Mouse (Mus musculus) stomach, postnatal 0 days (tissue): ENCODE data around the gene Msi1. TPM values are rescaled to one million over a fixed set of nuclear protein-coding genes. Genes with fewer than 3 reads are reported as not detected.

Experiments used
- ATAC-seq: fragments of 200-750 bp; cut with Nextera tagmentation; 2 replicates; pipeline ENCODE4 v1.8.0; 2017; ENCODE audit not compliant: low FRiP score, low TSS enrichment
- DNase-seq: peaks from one replicate; pipeline ENCODE4 v3.0.0-alpha.2; 2016; ENCODE audit warnings: low spot score
- H3K27ac ChIP-seq: fragments of 300-500 bp; sonication (generic); replicated peaks from 2 replicates; pipeline ENCODE4 v1.5.1; 2014; ENCODE audit warnings: mild to moderate bottlenecking, control low read depth
- H3K27me3 ChIP-seq: fragments of 300-500 bp; sonication (generic); 2 replicates; pipeline ENCODE4 v1.6.1; 2014; ENCODE audit warnings: low read length; ENCODE audit not compliant: control insufficient read depth, insufficient read depth
- H3K36me3 ChIP-seq: fragments of 300-500 bp; sonication (generic); 2 replicates; pipeline ENCODE4 v1.6.1; 2014; ENCODE audit warnings: low read length, mixed read lengths; ENCODE audit not compliant: control insufficient read depth, insufficient read depth
- H3K4me1 ChIP-seq: fragments of 300-500 bp; sonication (generic); replicated peaks from 2 replicates; pipeline ENCODE4 v1.6.1; 2014; ENCODE audit warnings: antibody characterized with exemption; ENCODE audit not compliant: control insufficient read depth, insufficient read depth
- H3K4me2 ChIP-seq: fragments of 300-500 bp; sonication (generic); replicated peaks from 2 replicates; pipeline ENCODE4 v1.6.1; 2014; ENCODE audit warnings: low read depth, mild to moderate bottlenecking, control low read depth, moderate library complexity
- H3K4me3 ChIP-seq: fragments of 300-500 bp; sonication (generic); 2 replicates; pipeline ENCODE4 v1.5.1; 2014; ENCODE audit warnings: low read depth, low read length, control low read depth
- H3K9ac ChIP-seq: fragments of 300-500 bp; sonication (generic); 2 replicates; pipeline ENCODE4 v1.6.1; 2014; ENCODE audit warnings: mild to moderate bottlenecking, low read length, control low read depth, mixed read lengths
- H3K9me3 ChIP-seq: fragments of 300-500 bp; sonication (generic); 2 replicates; pipeline ENCODE4 v1.6.1; 2016; ENCODE audit warnings: low read length; ENCODE audit not compliant: control insufficient read depth
- CTCF ChIP-seq: IDR thresholded peaks from 2 replicates; pipeline ENCODE4 v1.5.1; 2016; ENCODE audit warnings: antibody characterized with exemption, low read depth, mild to moderate bottlenecking, moderate library complexity
- EP300 ChIP-seq: optimal IDR thresholded peaks from 2 replicates; pipeline ENCODE3; 2016; ENCODE audit warnings: antibody characterized with exemption
- WGBS: fragments of 180-500 bp; shearing (Covaris S2); extraction: QIAGEN DNeasy Blood & Tissue Kit; methylation state at CpG from one replicate; pipeline ENCODE4 v1.1.7; 2014; 5-methylcytosine and 5-hydroxymethylcytosine counted together
- polyA plus RNA-seq: library from polyadenylated mRNA; unstranded; fragments of >200 nt; fragmentation: Nextera tagmentation; extraction: Ambion mirVana; gene quantifications from 2 replicates; pipeline ENCODE4 v1.2.1, GENCODE M21; 2015

Gene Msi1
- polyA plus RNA-seq, 1 experiment from 2014 or later = 3.2 TPM

- WGBS = 40% methylated on average over 7 of the region's 7 CpGs
- TF ChIP-seq EP300 (no peak), CTCF (no peak)
- ATAC-seq = no peak
- Histone ChIP-seq H3K4me3 (no peak overlapping the region), H3K9me3 (no peaks in the 10 kb centered on the region), H3K27me3 (no peaks in the 10 kb centered on the region), H3K9ac (no peak overlapping the region), H3K4me2 (no peak overlapping the region), H3K36me3 (no peaks in the 10 kb centered on the region), H3K4me1 (peaks cover 5% of the 10 kb centered on the region; the same call in 1 of the 2 replicates), H3K27ac (no peak overlapping the region)
- no peak for DNase-seq
Observed at GRCm38 (mm10) chr5:115431898-115432259, 2.5 kb downstream of the Msi1 start.

DNA sequence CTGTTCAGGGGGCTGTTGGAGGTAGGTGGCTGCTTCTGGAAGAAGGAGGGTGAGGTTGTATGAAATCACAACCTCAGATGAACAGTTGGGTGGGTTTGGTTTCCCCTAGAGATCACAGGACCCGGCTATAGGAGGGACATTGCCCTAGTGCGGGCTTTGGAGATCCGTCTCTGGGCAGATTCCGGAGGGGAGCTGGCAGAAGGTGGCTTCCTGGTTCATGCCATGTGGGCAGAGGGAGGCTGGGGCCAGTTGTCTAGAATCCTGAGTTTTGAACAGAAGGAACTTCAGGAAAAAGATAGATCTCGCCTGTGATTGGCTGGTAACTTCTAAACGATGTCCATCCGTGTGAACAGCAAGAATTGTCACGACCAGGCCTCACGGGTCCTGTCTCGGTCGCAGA, 3.0 kb downstream of the Msi1 start:
- TF ChIP-seq EP300 = no peak
- no peak for TF ChIP-seq CTCF
- H3K4me1 ChIP-seq = peaks cover 6% of the 10 kb centered on the region; the same call in 1 of the 2 replicates
- H3K9me3 ChIP-seq = no peaks in the 10 kb centered on the region
- 68% methylated on average over 11 of the region's 11 CpGs for WGBS
- no peaks in the 10 kb centered on the region for H3K36me3 ChIP-seq
- no peak overlapping the region for H3K9ac ChIP-seq
- no peak overlapping the region for H3K4me3 ChIP-seq
- no peak overlapping the region for H3K27ac ChIP-seq
- H3K4me2 ChIP-seq = no peak overlapping the region
- DNase-seq (no peak), ATAC-seq (no peak)
- no peaks in the 10 kb centered on the region for H3K27me3 ChIP-seq

DNA sequence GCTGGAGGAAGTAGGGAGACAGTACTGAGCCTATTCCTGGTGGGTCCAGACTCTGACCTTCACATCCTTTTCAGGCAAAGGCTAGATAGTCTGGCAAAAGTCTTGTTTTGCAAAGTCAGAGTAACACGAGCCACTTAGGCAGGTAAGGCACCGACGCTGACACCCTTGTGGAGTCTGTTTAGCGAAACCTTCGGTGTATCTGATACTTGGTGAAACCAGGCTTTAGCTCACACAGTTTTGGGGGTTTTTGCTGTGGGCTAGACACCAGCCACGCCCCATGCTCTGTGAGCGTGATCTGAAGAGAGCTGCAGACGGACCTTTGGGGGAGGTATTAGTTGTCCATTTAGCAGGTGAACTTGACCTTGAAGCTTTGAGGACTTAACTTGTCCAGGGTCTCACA, 3.8 kb downstream of the Msi1 start:
- no peak overlapping the region for H3K9ac ChIP-seq
- TF ChIP-seq CTCF = no peak
- TF ChIP-seq EP300 = no peak
- H3K4me3 ChIP-seq = no peak overlapping the region
- H3K4me1 ChIP-seq = peaks cover 6% of the 10 kb centered on the region; the same call in 1 of the 2 replicates
- DNase-seq = no peak
- H3K9me3 ChIP-seq = no peaks in the 10 kb centered on the region
- whole genome bisulfite sequencing = 78% methylated on average over 8 of the region's 8 CpGs
- H3K4me2 ChIP-seq = no peak overlapping the region
- no peak for ATAC-seq
- no peaks in the 10 kb centered on the region for H3K36me3 ChIP-seq
- H3K27me3 ChIP-seq = no peaks in the 10 kb centered on the region
- no peak overlapping the region for H3K27ac ChIP-seq

- Histone ChIP-seq H3K36me3 (no peaks in the 10 kb centered on the region), H3K9ac (no peak overlapping the region), H3K9me3 (no peaks in the 10 kb centered on the region), H3K27me3 (no peaks in the 10 kb centered on the region), H3K27ac (no peak overlapping the region), H3K4me3 (no peak overlapping the region), H3K4me1 (peaks cover 6% of the 10 kb centered on the region; the same call in 1 of the 2 replicates), H3K4me2 (no peak overlapping the region)
- DNase-seq = no peak
- no peak for ATAC-seq
- 64% methylated on average over 11 of the region's 11 CpGs for WGBS
- TF ChIP-seq EP300 (no peak), CTCF (no peak)
Observed at GRCm38 (mm10) chr5:115434280-115434852, 5.0 kb downstream of the Msi1 start.

DNA sequence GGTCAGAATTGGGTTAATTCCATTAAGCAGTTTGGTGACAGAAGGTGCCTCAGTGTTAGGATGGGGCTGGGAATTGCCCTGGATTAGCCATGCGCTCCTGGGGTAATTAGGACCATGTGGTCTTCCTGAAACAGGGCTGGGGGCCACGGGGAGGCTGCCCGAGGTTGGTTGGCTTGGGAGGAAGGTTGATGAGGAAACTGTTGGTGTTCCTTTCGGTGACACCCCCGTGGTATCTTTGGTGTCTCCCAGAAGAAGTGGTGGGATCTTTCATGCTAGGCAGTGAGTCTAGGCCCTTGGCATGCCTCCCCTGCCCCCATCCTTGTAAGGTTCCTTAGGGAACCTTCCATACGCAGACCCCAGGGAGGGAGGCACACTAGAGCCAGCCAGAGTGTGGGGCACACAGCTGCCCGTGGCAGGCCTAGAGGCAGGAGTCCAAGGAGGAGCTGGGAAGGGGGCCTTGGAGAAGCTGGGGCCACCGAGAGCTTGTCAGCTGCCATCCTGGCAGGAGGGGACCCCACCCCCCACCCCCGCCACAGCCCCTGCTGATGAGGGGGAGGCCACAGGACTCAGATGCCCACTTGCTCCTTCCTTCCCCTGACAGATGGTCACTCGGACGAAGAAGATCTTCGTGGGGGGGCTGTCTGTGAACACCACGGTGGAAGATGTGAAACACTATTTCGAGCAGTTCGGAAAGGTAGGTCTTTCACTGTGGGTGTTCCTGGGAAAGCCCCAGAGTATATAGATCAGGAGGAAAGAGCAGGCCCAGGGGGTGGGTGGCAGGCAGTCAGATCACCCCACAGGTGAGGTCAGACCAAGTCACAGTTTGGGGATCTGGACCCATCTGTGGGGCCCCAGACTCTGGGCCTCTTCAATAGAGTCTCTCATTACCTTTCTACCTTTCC, 5.7 kb downstream of the Msi1 start:
- no peaks in the 10 kb centered on the region for H3K36me3 ChIP-seq
- TF ChIP-seq CTCF = no peak
- no peak for TF ChIP-seq EP300
- H3K9me3 ChIP-seq = no peaks in the 10 kb centered on the region
- H3K27me3 ChIP-seq = no peaks in the 10 kb centered on the region
- peaks cover 6% of the 10 kb centered on the region; the same call in 1 of the 2 replicates for H3K4me1 ChIP-seq
- ATAC-seq = no peak
- H3K9ac ChIP-seq = peak overlapping the region; percentile 27; the same call in 1 of the 2 replicates
- DNase-seq = no peak
- H3K27ac ChIP-seq = no peak overlapping the region
- WGBS = 58% methylated on average over 14 of the region's 15 CpGs
- no peak overlapping the region for H3K4me2 ChIP-seq
- H3K4me3 ChIP-seq = no peak overlapping the region
